Mouse (Mus musculus) embryonic facial prominence, embryonic 14.5 days (tissue): ENCODE measurements at regions not wholly inside any gene's neighbourhood (a gene's known extent, or its start where the extent isn't known, plus 50 kb on each side); places are given as distances from the start of the nearest gene placed in this dataset.

Experiments used
- ATAC-seq: fragments of 200-750 bp; cut with Nextera tagmentation; 2 replicates; pipeline ENCODE4 v1.8.0; 2017; ENCODE audit warnings: low read depth, moderate number of reproducible peaks, moderate TSS enrichment
- DNase-seq: peaks from one replicate; pipeline ENCODE4 v3.0.0-alpha.2; 2015; ENCODE audit warnings: low spot score
- H3K27ac ChIP-seq: fragments of 300-500 bp; sonication (generic); replicated peaks from 2 replicates; pipeline ENCODE4 v1.5.1; 2014; ENCODE audit warnings: low read depth, mild to moderate bottlenecking, low read length, moderate library complexity
- H3K27me3 ChIP-seq: fragments of 300-500 bp; sonication (generic); replicated peaks from 2 replicates; pipeline ENCODE4 v1.6.1; 2014; ENCODE audit warnings: low read length; ENCODE audit not compliant: control insufficient read depth, insufficient read depth
- H3K36me3 ChIP-seq: fragments of 300-500 bp; sonication (generic); 2 replicates; pipeline ENCODE4 v1.6.1; 2014; ENCODE audit warnings: low read length, mixed read lengths; ENCODE audit not compliant: control insufficient read depth, insufficient read depth
- H3K4me1 ChIP-seq: fragments of 300-500 bp; sonication (generic); 2 replicates; pipeline ENCODE4 v1.6.1; 2014; ENCODE audit warnings: antibody characterized with exemption, low read length; ENCODE audit not compliant: control insufficient read depth, insufficient read depth
- H3K4me2 ChIP-seq: fragments of 300-500 bp; sonication (generic); 2 replicates; pipeline ENCODE4 v1.6.1; 2014; ENCODE audit warnings: low read depth, mild to moderate bottlenecking, low read length, moderate library complexity, mixed read lengths
- H3K4me3 ChIP-seq: fragments of 300-500 bp; sonication (generic); 2 replicates; pipeline ENCODE4 v1.5.1; 2014; ENCODE audit warnings: low read depth, mild to moderate bottlenecking, low read length
- H3K9ac ChIP-seq: fragments of 300-500 bp; sonication (generic); 2 replicates; pipeline ENCODE4 v1.6.1; 2014; ENCODE audit warnings: low read depth, mild to moderate bottlenecking, low read length, moderate library complexity, mixed read lengths
- H3K9me3 ChIP-seq: fragments of 300-500 bp; sonication (generic); 2 replicates; pipeline ENCODE4 v1.6.1; 2016; ENCODE audit warnings: low read length; ENCODE audit not compliant: control insufficient read depth
- WGBS: fragments of 180-500 bp; shearing (Covaris S2); extraction: QIAGEN DNeasy Blood & Tissue Kit; methylation state at CpG from one replicate; pipeline ENCODE4 v1.1.7; 2014; 5-methylcytosine and 5-hydroxymethylcytosine counted together

DNA sequence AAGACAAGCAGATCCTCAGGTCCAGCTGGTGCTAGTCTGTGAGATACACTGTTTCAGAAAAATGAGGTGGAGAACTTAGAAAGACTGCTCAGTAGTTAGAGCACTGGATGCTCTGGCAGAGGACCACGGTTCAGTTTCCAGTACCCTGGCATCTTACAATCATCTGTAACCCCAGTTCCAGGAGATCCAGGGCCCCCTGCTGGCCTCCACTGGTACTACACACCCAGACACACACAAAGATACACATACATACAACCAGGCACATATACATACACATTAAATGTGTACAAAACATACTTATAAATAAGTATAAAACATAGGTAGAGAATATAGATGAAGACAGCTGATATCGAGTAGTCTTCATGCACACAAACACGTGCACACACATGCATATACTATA is 97.4 kb upstream of the Supt20 start:
- no peak for DNase-seq
- no peaks in the 10 kb centered on the region for H3K36me3 ChIP-seq
- H3K4me2 ChIP-seq, result no peak overlapping the region
- H3K27me3 ChIP-seq, result no peaks in the 10 kb centered on the region
- 96% methylated on average over 3 of the region's 3 CpGs for WGBS
- ATAC-seq, result no peak
- H3K9ac ChIP-seq, result no peak overlapping the region
- no peak overlapping the region for H3K4me3 ChIP-seq
- peaks cover 3% of the 10 kb centered on the region; the same call in 1 of the 2 replicates for H3K4me1 ChIP-seq
- H3K9me3 ChIP-seq, result peaks cover 4% of the 10 kb centered on the region; the same call in 1 of the 2 replicates
- H3K27ac ChIP-seq, result no peak overlapping the region

- Histone ChIP-seq H3K4me2 (no peak overlapping the region), H3K36me3 (no peaks in the 10 kb centered on the region), H3K4me1 (peaks cover 3% of the 10 kb centered on the region; the same call in 1 of the 2 replicates), H3K9me3 (no peaks in the 10 kb centered on the region), H3K9ac (no peak overlapping the region), H3K4me3 (no peak overlapping the region), H3K27me3 (no peaks in the 10 kb centered on the region), H3K27ac (no peak overlapping the region)
- 67% methylated on average over 11 of the region's 11 CpGs for WGBS
- DNase-seq (peak; percentile 70), ATAC-seq (peak; percentile 57; the same call in 1 of the 2 replicates)
Measured at GRCm38 (mm10) chr3:54597326-54598274, 95.0 kb upstream of the Supt20 start.

- Histone ChIP-seq H3K4me2 (no peak overlapping the region), H3K9me3 (no peaks in the 10 kb centered on the region), H3K27me3 (no peaks in the 10 kb centered on the region), H3K36me3 (no peaks in the 10 kb centered on the region), H3K4me3 (no peak overlapping the region), H3K9ac (no peak overlapping the region), H3K27ac (no peak overlapping the region), H3K4me1 (peaks cover 3% of the 10 kb centered on the region; the same call in 1 of the 2 replicates)
- DNase-seq, result no peak
- 69% methylated on average over 5 of the region's 5 CpGs for WGBS
- ATAC-seq, result no peak
Measured at GRCm38 (mm10) chr3:54598296-54598695, 94.3 kb upstream of the Supt20 start.

DNA sequence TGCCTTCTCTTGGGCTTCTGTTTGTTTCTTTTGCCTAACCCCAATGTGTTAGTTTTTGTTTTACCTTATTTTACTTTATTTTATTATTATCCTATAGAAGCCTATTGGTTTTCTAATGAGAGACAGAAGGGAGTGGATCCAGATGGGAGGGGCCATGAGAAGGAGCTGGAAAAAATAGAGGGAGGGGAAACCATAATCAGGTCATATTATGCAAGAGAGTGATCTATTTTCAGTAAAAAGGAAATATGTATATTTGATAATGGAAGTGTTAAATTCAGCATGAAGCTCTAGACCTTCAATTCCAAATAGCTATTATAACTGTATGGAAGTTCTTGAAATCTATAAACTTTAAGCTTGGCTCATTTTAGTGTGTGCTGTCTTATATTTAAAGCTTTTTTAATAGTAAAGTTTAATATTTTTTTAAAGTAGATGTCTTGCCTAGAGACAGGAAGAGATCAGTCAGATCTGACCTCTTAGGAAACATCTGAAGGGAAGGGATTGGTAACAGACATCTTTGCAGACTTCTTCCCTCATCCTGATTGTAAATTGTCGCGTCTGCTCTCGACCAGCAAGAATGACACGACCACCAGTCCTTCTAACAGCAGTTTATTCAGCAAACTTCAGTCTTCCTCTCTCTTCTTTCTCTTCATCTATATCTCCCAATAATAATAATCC is 87.8 kb upstream of the Supt20 start:
- Histone ChIP-seq H3K4me1 (no peaks in the 10 kb centered on the region), H3K36me3 (no peaks in the 10 kb centered on the region), H3K9ac (no peak overlapping the region), H3K4me2 (no peak overlapping the region), H3K4me3 (no peak overlapping the region), H3K27me3 (no peaks in the 10 kb centered on the region), H3K9me3 (no peaks in the 10 kb centered on the region), H3K27ac (no peak overlapping the region)
- ATAC-seq, result no peak
- DNase-seq, result no peak
- WGBS, result 51% methylated on average over 4 of the region's 4 CpGs

- Histone ChIP-seq H3K27me3 (no peaks in the 10 kb centered on the region), H3K4me2 (no peak overlapping the region), H3K36me3 (no peaks in the 10 kb centered on the region), H3K4me1 (no peaks in the 10 kb centered on the region), H3K27ac (no peak overlapping the region), H3K9me3 (no peaks in the 10 kb centered on the region), H3K4me3 (no peak overlapping the region), H3K9ac (no peak overlapping the region)
- ATAC-seq (no peak), DNase-seq (peak; percentile 20)
- WGBS, result 38% methylated on average over 10 of the region's 10 CpGs
Measured at GRCm38 (mm10) chr3:54611431-54611990, 81.1 kb upstream of the Supt20 start.

GRCm38 (mm10) chr3:54613845-54614244 is 78.8 kb upstream of the Supt20 start:
- peak; percentile 13 for DNase-seq
- Histone ChIP-seq H3K4me2 (no peak overlapping the region), H3K9me3 (peaks cover 6% of the 10 kb centered on the region; the same call in 1 of the 2 replicates), H3K27me3 (no peaks in the 10 kb centered on the region), H3K36me3 (no peaks in the 10 kb centered on the region), H3K9ac (no peak overlapping the region), H3K27ac (no peak overlapping the region), H3K4me1 (no peaks in the 10 kb centered on the region), H3K4me3 (no peak overlapping the region)
- no peak for ATAC-seq
- WGBS, result 51% methylated on average over 2 of the region's 2 CpGs

DNA sequence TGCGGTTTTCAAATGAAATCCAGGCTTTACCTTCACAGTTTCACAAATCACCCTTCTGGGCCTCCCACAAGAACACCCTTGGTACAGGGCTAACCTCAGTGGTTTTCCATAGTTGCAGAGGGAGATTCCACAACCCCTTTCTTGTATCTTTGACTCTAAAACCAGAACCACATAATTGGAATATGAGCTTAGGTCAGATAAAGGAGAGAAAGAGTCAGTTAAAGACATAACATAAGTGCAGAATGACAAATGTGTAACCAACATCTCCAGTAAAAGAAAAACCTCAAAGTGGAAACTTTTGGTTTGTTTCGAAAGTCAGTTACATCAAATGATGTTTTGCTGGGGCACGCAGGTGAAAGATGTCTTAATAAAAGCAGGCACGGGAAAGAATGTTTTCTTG is 75.3 kb upstream of the Supt20 start:
- WGBS, result 97% methylated on average over 4 of the region's 4 CpGs
- Histone ChIP-seq H3K4me2 (no peak overlapping the region), H3K4me1 (no peaks in the 10 kb centered on the region), H3K27me3 (no peaks in the 10 kb centered on the region), H3K9ac (no peak overlapping the region), H3K4me3 (no peak overlapping the region), H3K27ac (no peak overlapping the region), H3K9me3 (peaks cover 6% of the 10 kb centered on the region; the same call in 1 of the 2 replicates), H3K36me3 (no peaks in the 10 kb centered on the region)
- DNase-seq (no peak), ATAC-seq (no peak)

DNA sequence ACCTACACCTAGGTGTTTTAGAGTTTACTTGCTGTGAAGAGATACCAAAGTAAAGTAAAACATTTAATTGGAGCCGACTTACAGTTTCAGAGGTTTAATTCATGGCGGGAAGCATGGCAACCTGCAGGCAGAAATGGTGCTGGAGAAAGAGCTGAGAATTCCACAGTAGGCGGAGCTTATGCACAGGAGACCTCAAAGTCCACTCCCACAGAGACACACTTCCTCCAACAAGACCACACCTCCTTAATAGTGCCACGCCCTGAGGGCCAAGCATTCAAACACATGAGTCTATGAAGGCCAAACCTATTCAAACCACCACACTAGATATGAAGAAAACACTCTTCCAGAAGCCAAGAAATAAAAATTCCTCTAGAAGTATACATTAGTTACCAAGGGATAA is 74.3 kb upstream of the Supt20 start:
- Histone ChIP-seq H3K4me2 (no peak overlapping the region), H3K4me3 (no peak overlapping the region), H3K9me3 (peaks cover 6% of the 10 kb centered on the region; the same call in 1 of the 2 replicates), H3K27me3 (no peaks in the 10 kb centered on the region), H3K4me1 (no peaks in the 10 kb centered on the region), H3K27ac (no peak overlapping the region), H3K36me3 (no peaks in the 10 kb centered on the region), H3K9ac (no peak overlapping the region)
- ATAC-seq, result no peak
- no peak for DNase-seq
- WGBS, result 91% methylated on average over 4 of the region's 4 CpGs
